Mouse (Mus musculus) heart, embryonic 14.5 days (tissue): ENCODE measurements around the gene Cnnm2. TPM values are rescaled to one million over a fixed set of nuclear protein-coding genes. Genes with fewer than 3 reads are reported as not detected.
A peak's percentile ranks its signal among the peaks of the same experiment; 100 is the strongest.

Experiments used
- ATAC-seq: fragments of 200-750 bp; cut with Nextera tagmentation; 2 replicates; pipeline ENCODE4 v1.8.0; 2017; ENCODE audit warnings: low read depth, moderate TSS enrichment; ENCODE audit not compliant: insufficient number of reproducible peaks, insufficient read depth, low FRiP score
- H3K27ac ChIP-seq, 2 experiments: fragments of 200-500 bp in 1 of 2; fragments of 300-500 bp in 1 of 2; sonication (generic) in 1 of 2; replicated peaks in 1 of 2; 2 replicates each; pipeline ENCODE4 v1.5.1; 2012 to 2014; ENCODE audit warnings: low read depth in 2 of 2, low read length in 2 of 2, control low read depth in 1 of 2, mild to moderate bottlenecking in 1 of 2, mixed read lengths in 1 of 2; ENCODE audit not compliant: control insufficient read depth in 1 of 2, insufficient read depth in 1 of 2
- H3K27me3 ChIP-seq: fragments of 300-500 bp; sonication (generic); 2 replicates; pipeline ENCODE4 v1.6.1; 2014; ENCODE audit warnings: mild to moderate bottlenecking, low read length, control low read depth; ENCODE audit not compliant: control insufficient read depth, insufficient read depth
- H3K36me3 ChIP-seq: fragments of 300-500 bp; sonication (generic); 2 replicates; pipeline ENCODE4 v1.6.1; 2014; ENCODE audit warnings: mild to moderate bottlenecking, control low read depth, low read length, mixed read lengths; ENCODE audit not compliant: control insufficient read depth, insufficient read depth
- H3K4me1 ChIP-seq, 2 experiments: fragments of 200-500 bp in 1 of 2; fragments of 300-500 bp in 1 of 2; sonication (generic) in 1 of 2; 2 replicates each; pipeline ENCODE4 v1.6.1; 2012 to 2014; ENCODE audit warnings: low read length in 2 of 2, control low read depth in 1 of 2, mixed read lengths in 1 of 2; ENCODE audit not compliant: control insufficient read depth in 2 of 2, insufficient read depth in 2 of 2
- H3K4me2 ChIP-seq: fragments of 300-500 bp; sonication (generic); 2 replicates; pipeline ENCODE4 v1.6.1; 2014; ENCODE audit warnings: mild to moderate bottlenecking, low read length
- H3K4me3 ChIP-seq, 2 experiments: fragments of 200-500 bp in 1 of 2; fragments of 300-500 bp in 1 of 2; sonication (generic) in 1 of 2; 2 replicates each; pipeline ENCODE4 v1.5.1; 2012 to 2014; ENCODE audit warnings: low read length in 2 of 2, mild to moderate bottlenecking in 2 of 2, control low read depth in 1 of 2, low read depth in 1 of 2, moderate library complexity in 1 of 2; ENCODE audit not compliant: control insufficient read depth in 1 of 2, insufficient read depth in 1 of 2
- H3K9ac ChIP-seq: fragments of 300-500 bp; sonication (generic); 2 replicates; pipeline ENCODE4 v1.6.1; 2014; ENCODE audit warnings: mild to moderate bottlenecking, low read length
- H3K9me3 ChIP-seq: fragments of 300-500 bp; sonication (generic); 2 replicates; pipeline ENCODE4 v1.6.1; 2016; ENCODE audit warnings: low read length, control low read depth; ENCODE audit not compliant: control insufficient read depth
- WGBS: fragments of 180-500 bp; shearing (Covaris S2); extraction: QIAGEN DNeasy Blood & Tissue Kit; methylation state at CpG from one replicate; pipeline ENCODE4 v1.1.7; 2014; 5-methylcytosine and 5-hydroxymethylcytosine counted together
- polyA plus RNA-seq: library from polyadenylated mRNA; unstranded; fragments of >200 nt; fragmentation: Nextera tagmentation; extraction: Ambion mirVana; gene quantifications from 2 replicates; pipeline ENCODE4 v1.2.1, GENCODE M21; 2014

Gene Cnnm2
- polyA plus RNA-seq, 1 experiment from 2014 or later = 3.2 TPM

GRCm38 (mm10) chr19:46846459-46846858 lies 85.1 kb downstream of the Cnnm2 start:
- no peaks in the 10 kb centered on the region for H3K27me3 ChIP-seq
- H3K36me3 ChIP-seq = no peaks in the 10 kb centered on the region
- ATAC-seq = no peak
- no peaks in the 10 kb centered on the region for H3K9me3 ChIP-seq
- H3K9ac ChIP-seq = no peak overlapping the region
- no peak overlapping the region for H3K4me3 ChIP-seq
- peak overlapping the region in 1 of 2 experiments; percentile 33; a peak in 1 of 4 replicates for H3K27ac ChIP-seq
- H3K4me2 ChIP-seq = no peak overlapping the region
- WGBS = 36% methylated on average over 5 of the region's 5 CpGs
- peaks cover 24 to 39% of the 10 kb centered on the region in 2 experiments for H3K4me1 ChIP-seq

- 19% methylated on average over 14 of the region's 14 CpGs for WGBS
- Histone ChIP-seq H3K27ac (peak overlapping the region; percentile 79), H3K4me1 (peaks cover 19 to 32% of the 10 kb centered on the region in 2 experiments), H3K9me3 (no peaks in the 10 kb centered on the region), H3K4me3 (peak overlapping the region in 1 of 2 experiments; percentile 15; a peak in 1 of 4 replicates), H3K4me2 (peak overlapping the region; percentile 48), H3K36me3 (no peaks in the 10 kb centered on the region), H3K27me3 (no peaks in the 10 kb centered on the region), H3K9ac (peak overlapping the region; percentile 55)
- ATAC-seq = no peak
These were observed 87.2 kb downstream of the Cnnm2 start for GRCm38 (mm10) chr19:46848381-46849268.

- Histone ChIP-seq H3K9ac (no peak overlapping the region), H3K4me2 (no peak overlapping the region), H3K36me3 (no peaks in the 10 kb centered on the region), H3K4me3 (no peak overlapping the region), H3K27ac (no peak overlapping the region; a peak in 1 of 4 replicates), H3K9me3 (no peaks in the 10 kb centered on the region), H3K27me3 (no peaks in the 10 kb centered on the region), H3K4me1 (peaks cover 17 to 28% of the 10 kb centered on the region in 2 experiments)
- WGBS = 59% methylated on average over 9 of the region's 9 CpGs
- no peak for ATAC-seq
These were observed 88.1 kb downstream of the Cnnm2 start for GRCm38 (mm10) chr19:46849443-46849997.

DNA sequence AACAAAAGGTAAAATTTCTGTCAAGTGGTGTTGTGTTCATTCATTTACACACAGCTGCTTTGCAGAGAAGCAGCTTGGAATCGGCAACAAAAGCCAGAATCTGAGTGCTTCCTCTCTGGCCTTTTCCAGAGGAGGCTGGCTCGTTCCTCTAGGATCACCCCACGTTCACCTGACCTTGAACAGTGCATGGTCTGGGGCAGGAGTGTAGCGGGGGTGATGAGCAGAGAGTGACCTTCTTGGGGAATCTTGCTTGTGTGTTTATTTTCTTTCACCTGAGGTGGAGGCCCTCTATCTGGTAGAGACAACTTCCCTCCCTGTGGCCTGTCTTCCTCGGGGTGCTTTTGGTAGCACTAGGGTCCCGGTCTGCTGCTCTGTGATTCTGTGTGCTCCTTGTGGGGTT lies 94.8 kb downstream of the Cnnm2 start:
- WGBS = 39% methylated on average over 6 of the region's 6 CpGs
- Histone ChIP-seq H3K4me2 (0 out of 2 replicates have a peak overlapping the region, but pooled peaks have one; percentile 13), H3K27ac (no peak overlapping the region), H3K36me3 (no peaks in the 10 kb centered on the region), H3K27me3 (no peaks in the 10 kb centered on the region), H3K9me3 (no peaks in the 10 kb centered on the region), H3K9ac (0 out of 2 replicates have a peak overlapping the region, but pooled peaks have one; percentile 16), H3K4me1 (peaks cover 9 to 20% of the 10 kb centered on the region in 2 experiments), H3K4me3 (no peak overlapping the region)
- ATAC-seq = no peak

DNA sequence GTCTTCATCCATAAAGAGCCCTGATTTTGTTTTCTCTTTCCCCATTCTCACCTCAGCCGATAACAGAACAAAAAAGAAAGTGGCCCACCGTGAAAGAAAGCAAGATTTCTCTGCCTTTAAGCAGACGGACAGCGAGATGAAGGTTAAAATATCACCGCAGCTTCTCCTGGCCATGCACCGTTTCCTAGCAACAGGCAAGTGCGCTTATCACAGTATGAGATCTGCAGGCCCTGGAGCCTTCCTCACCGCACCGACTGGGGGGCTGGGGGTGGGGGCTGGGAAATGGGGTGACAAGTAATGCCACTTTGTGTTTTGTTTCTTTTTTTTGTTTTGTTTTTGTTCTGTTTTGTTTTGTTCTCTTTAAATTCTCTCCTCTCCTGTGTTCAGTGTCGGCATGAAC lies 95.4 kb downstream of the Cnnm2 start:
- ATAC-seq = no peak
- 30% methylated on average over 10 of the region's 10 CpGs for WGBS
- H3K9me3 ChIP-seq = no peaks in the 10 kb centered on the region
- peaks cover 9 to 20% of the 10 kb centered on the region in 2 experiments for H3K4me1 ChIP-seq
- no peak overlapping the region for H3K4me3 ChIP-seq
- H3K4me2 ChIP-seq = 0 out of 2 replicates have a peak overlapping the region, but pooled peaks have one; percentile 13
- no peaks in the 10 kb centered on the region for H3K36me3 ChIP-seq
- H3K9ac ChIP-seq = 0 out of 2 replicates have a peak overlapping the region, but pooled peaks have one; percentile 16
- H3K27ac ChIP-seq = no peak overlapping the region
- H3K27me3 ChIP-seq = no peaks in the 10 kb centered on the region

DNA sequence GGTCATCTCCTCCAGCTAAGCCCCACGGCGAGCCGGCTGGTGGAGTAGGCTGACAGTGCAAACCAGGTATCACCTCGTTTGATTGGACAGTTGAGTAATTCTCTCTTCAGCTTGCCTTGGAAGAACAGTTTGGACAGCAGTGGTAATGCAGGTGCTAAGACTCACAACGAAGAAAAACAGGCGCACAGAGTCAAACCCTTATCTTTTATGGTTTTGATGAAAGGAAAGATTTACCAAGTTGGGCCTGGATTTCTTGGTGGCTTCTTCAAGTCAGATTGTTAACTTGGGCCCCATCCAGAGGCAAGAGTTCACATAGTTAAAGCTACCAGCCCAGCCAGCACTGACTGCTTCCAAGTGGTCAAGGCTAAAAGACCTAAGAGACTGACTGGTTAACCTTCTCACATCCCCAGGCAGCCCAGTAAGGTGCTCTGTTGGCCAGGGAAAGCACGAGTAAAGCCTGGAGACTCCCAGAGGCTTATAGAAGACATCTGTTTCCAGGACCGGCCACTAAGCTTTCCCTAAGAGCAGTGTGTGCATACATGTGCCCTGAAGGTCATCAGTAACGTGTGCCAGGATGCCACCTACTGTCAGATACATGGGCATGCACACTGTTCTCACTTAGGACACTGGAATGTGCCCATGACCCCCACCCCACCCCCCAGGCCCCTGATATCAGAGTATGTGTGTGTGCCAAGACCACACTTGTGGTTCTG lies 96.0 kb downstream of the Cnnm2 start:
- Histone ChIP-seq H3K27ac (no peak overlapping the region), H3K4me1 (peaks cover 9 to 20% of the 10 kb centered on the region in 2 experiments), H3K9me3 (no peaks in the 10 kb centered on the region), H3K27me3 (no peaks in the 10 kb centered on the region), H3K4me2 (0 out of 2 replicates have a peak overlapping the region, but pooled peaks have one; percentile 13), H3K9ac (no peak overlapping the region), H3K36me3 (no peaks in the 10 kb centered on the region), H3K4me3 (no peak overlapping the region)
- WGBS = 51% methylated on average over 9 of the region's 9 CpGs
- ATAC-seq = no peak

- Histone ChIP-seq H3K9me3 (no peaks in the 10 kb centered on the region), H3K4me2 (no peak overlapping the region), H3K27me3 (no peaks in the 10 kb centered on the region), H3K4me1 (peaks cover 9 to 20% of the 10 kb centered on the region in 2 experiments), H3K4me3 (no peak overlapping the region), H3K9ac (no peak overlapping the region), H3K27ac (no peak overlapping the region), H3K36me3 (no peaks in the 10 kb centered on the region)
- ATAC-seq = no peak
- WGBS = 89% methylated on average over 7 of the region's 7 CpGs
These were observed 96.8 kb downstream of the Cnnm2 start for GRCm38 (mm10) chr19:46858200-46858599.
